Mouse (Mus musculus): ENCODE measurements around the gene Grm1.

Grm1 gene

DNA sequence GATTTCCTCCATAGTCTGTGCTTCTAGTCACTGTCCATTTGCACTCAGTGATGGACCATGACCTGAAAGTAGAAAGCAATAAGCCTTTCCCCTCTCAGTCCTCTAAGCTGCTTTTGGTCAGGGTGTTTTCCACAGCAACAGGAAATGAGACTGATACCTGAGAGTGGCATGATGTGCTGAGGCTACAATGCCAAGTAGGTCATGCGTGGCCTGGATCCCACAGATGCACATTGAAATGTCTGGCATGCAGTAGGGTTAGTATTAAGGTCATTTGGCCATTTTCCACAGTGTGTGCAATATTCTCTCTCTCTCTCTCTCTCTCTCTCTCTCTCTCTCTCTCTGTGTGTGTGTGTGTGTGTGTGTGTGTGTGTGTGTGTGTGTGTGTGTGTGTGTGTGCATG lies 254.8 kb downstream of the Grm1 start:
- no peak for DNase-seq

DNA sequence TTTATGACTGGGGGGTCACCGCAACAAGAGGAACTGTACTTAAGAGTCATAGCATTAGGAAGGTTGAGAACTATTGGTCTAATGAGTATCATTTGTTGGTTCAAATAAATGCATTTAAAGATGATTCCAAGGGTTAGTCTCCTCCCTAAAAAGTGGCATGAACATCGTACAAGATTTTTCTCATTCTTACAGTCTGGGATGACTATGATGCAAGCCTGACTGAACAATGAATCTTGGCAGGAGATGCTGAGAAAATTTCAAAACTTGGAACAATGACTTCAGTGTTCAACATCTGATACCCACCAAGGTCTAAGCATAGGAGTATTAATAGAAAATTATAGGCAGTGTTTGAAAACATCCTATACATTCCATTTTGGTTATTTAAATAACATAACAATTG lies 264.1 kb downstream of the Grm1 start:
- no peak for DNase-seq

DNA sequence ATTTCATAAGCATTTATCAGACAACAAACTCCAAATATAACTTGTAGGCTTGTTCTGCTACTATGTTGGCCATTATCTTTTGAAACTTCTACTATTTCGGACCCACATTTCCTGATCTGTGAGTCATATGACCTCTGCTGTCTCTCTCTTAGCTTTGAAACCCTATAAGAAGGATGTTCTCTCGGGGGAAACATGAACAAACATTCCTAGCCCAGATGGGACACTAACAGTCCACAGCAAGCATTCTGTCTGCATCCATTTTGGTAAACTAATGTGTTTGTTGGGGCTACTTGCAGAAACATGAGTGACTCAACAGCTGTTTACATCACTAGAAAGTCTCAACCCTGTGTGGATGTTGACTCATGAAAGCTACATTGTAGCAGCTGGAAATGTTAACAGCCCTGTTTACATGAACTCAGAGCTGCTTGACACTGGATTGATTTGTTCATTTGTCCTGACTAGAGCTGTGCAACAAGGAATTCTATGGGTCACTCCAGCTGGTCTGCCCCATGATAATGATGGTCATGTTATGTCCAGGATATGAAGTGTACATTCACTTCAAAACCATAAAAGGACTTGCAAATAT lies 267.4 kb downstream of the Grm1 start:
- no peak for DNase-seq

DNA sequence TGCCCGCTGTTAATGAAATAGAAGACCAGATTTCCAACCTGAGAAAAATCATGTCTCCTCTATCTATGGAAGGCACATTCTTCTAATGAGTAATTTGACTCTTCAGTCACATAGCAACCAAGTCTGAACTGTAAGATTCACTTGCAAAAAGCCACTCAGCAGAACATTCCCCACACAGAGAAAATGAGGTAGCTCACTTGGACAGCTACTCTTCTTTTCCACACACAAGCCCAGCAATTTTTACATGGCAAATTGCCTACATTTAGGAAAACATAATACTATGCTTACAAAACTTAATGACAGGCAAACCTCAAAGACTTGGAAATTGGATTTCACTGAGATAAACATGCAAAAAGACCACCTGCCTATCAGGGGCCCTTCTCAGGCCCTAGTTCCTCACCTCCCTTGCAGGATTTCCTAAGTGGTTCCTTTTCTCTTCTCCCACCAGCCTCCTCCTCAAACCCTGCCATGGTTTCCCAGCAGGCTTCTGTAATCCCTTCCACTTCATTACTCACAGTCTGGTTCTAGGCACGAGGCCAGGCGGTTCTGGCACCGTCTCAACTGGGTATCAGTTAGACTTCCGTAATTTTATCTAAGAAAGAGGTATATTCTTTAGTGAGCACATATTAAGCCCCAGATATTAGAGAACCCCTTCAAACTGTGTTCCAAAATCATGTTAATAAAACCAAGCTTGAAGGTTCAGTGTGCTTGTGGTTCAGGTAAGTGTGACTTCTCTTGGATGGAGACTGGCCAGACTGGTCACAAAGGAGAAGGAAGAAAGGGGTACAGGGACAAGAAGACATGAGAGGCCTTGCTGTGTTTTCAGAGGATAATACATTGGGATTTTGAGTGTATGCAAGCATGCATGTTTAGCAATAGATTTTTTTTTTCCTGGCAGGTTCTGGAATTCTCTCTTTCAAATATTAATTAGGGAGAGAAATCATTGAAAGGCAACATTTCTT lies 269.1 kb downstream of the Grm1 start:
- no peak for DNase-seq

DNA sequence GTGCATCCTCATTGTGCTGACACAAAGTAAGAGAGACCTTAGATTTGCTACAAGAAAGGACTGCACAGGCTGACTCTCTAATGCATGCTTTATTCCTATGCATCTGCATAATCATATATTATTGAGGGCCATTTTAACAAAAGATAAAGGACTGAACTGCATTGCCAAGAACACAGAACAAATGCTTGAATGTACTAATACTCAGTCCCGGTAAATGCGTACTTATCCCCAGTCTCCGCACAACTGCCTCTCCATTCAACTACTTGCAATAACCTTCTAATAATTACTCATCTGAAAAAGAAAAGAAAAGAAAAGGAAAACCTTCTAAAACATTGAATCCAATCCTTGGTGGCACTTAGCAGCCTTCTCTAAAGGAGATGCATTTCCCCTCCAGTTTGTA lies 272.4 kb downstream of the Grm1 start:
- DNase-seq: no peak

DNA sequence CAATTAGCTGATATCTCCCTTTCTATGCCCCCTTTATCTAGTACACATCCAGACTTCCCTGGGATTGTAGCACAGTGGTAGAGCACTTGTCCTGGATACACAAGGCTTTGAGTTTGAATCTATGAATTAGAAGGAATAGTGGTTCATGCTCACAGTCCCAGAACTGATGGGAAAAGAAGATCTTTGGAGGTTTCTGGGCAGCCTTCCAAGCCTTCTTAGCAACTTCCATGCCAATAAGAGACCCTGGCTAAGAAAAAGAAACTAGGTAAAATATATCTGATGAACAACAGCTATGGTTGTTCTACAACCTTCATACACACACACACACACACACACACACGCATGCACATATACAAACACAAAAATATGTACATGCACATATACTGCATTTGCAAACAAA lies 286.8 kb downstream of the Grm1 start:
- no peak for DNase-seq

DNA sequence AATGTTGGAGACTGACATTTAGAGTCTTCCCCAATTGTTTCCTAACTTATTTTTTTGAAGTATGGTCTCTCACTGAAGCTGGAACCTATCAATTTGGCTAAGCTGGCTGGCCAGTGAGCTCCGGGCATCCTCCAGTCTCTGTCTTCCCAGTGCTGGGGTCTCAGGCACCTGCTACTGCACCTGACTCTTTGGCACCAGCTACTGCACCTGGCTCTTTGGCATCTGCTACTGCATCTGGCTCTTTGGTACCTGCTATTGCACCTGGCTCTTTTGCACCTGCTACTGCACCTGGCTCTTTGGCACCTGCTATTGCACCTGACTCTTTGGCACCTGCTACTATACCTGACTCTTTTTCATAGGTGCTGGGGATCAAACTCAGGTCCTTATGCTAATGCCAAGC lies 291.7 kb downstream of the Grm1 start:
- DNase-seq: no peak

DNA sequence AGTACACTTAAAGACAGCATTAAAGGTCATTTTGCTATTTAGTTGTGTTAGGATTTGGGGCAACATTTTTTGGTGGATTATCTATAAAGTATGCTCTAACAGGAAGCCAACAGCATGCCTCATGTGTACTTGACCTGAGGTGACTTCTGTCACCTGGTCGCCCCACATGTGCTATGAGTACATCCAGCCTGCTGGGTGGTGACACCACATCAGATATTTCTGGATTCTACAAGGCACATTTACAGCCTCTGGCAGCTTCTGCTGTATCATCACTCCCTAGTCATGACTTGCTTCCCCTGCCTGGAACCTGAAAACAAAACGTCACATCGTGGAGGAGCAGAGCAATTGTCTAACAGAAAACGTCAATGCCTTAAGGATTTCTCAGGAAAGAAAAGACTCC lies 292.2 kb downstream of the Grm1 start:
- DNase-seq: no peak

DNA sequence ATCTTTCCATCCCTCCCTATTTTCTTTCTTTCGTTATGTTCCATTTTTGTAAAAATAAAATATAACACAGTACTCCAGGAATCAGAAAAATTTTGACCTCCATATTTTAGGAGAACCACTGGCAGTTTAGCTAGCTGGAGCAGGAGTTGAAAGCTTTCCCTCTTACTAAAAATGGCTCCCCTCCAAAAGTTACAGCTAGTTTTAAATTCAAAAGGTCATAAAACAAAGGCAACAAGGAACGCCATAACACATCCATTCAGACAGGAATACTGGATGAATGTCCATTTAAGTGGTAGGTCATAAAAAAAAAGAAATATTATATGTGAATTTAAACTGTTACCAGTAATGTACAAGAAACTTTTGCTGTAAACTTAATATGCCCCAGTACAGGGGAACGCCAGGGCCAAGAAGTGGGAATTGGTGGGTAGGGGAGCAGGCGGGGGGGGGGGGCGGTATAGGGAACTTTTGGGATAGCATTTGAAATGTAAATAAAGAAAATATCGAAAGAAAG lies 294.2 kb downstream of the Grm1 start:
- no peak for DNase-seq

DNA sequence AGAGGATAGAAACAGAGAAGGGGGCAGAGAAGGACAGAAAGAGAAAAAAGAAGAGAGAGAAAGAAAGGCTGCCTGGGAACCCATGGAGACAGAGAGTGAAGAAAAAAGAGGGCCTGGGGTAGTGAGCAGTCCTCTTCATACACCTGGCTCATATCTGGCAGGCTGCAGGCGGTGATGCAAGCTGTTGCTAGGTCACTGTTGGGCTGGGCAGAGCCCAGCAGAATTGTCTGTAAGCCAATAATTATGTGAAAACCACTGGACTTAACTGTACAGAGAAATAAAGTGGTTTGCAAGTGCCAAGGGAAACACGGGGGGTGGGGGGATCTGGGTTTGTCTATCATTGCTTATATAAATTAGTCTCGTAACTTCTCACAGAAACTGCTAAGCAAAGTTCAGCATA lies 297.0 kb downstream of the Grm1 start:
- no peak for DNase-seq

DNA sequence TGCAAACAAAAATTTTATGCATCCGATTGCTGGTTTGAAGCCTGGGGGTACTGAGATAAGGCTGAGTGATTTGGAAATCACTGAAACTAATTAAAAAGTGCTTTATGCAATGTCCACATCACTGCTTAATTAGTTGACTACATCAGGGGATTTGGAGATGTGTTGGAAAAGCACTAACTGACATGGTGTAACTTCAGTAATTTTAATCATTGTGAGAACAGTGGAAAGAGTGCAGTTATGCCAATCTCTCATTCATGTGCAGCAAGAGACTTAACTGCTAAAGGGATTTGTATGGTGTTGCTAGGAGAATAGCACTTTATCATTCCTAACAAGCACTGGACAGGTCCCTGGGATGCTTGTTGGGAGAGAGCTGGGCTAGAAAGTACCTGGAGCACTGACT lies 307.3 kb downstream of the Grm1 start:
- no peak for DNase-seq

DNA sequence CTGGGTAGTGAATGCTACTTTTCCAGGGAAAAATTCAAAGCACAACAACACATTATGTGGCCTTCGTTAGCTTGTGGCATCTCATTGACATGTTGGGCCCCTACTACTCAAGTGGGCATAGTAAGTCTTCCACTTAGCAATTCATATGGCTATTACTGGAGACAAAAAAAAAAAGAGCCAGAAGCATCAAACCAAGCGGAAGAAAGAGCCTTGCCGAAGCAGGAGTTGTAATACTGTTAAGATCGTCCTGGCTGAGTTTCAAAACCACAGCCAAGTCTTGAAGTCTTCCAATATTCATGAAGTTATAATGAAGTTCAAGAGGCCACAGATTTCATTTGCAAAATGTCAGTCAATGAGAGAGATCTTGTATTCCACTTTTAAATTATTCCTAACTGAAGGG lies 319.1 kb downstream of the Grm1 start:
- no peak for DNase-seq

DNA sequence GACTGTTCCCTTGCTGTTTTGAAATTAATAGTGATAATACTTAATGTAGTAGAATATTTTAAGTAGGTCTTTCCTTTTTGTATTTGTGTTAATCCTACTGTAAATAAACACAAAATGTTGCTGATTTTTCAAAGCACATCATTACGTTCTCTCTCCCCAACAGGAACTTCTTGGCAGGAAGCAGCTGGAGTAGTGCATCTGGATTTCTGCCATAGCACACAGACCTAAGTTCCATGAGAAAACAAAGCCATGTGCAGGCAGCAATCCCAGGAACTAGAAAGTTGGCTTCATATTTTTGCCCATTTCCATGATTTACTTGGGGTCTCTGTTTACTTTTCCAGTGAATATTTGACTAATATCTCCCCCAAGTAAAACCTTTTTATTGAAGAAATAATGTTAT lies 320.9 kb downstream of the Grm1 start:
- DNase-seq: no peak

DNA sequence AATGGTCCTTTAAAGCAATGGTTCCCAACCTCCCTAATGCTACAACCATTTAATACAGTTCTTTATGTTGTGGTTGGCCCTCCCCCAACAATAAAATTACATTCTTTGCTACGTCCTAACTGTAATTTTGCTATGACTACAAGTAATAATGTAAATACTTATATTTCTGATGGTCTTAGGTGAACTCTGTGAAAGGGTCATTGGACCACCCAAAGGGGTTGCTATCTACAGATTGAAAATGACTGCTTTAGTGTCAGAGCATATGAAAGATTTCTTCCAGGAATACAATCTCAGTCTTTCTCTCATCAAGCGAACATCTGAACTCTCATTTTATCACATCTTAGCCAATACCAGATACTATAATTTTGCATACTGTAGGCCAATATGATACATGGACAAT lies 321.4 kb downstream of the Grm1 start:
- no peak for DNase-seq

DNA sequence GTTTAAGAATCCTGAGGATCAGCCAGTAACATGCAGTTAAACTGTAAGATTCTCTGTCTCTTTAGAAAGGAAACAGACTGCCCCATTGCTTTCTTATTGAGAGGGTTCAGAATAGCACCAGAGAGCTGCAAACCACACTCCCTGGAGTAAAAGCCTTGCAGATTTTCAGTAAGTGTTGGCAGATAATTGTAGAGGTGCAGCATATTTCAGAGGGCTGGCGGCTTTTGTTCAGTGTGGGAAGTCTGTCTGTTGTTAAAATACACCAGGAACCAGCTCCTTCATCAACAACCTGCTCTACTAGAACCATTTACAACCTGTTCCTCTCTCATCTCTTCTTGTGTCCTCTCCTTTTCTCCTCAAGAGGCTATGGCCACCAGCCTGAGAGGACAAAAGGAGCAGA lies 331.1 kb downstream of the Grm1 start:
- DNase-seq: no peak

DNA sequence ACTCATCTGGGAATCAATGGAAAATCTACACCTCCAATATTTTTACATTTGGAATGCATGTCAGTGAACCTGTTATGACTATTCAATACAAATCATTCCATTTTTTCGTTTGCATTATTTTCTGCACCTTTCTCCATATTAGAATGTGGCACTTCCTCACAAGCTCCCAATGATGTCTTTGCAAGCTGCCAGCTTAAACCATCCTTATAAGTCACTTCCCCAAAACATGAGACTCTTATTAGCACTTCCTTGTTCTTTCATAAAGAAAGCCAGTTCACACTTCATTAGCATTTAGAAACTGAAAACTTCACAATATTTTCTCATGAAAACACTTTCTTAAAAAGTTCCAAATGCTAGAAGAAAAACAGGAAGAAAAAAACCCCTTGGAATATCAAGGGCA lies 338.1 kb downstream of the Grm1 start:
- DNase-seq: no peak

DNA sequence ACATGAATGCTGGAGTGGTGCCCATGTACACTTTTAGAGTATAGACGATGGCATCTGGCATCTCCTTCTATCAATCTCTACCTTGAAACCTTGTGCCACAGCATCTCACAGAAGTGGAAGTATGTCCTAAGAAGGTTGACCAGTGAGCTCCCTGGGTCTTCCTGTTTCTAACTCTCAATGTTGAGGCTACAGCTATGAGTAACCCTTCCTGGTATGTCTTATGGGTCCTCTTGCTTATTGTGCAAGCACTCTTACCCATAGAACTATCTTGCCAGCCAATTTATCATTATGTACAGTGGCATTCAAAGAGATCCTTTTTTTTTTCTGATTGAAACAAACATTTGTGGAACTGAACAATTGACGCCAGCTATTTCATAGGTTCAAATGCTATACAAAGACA lies 340.0 kb downstream of the Grm1 start:
- no peak for DNase-seq

DNA sequence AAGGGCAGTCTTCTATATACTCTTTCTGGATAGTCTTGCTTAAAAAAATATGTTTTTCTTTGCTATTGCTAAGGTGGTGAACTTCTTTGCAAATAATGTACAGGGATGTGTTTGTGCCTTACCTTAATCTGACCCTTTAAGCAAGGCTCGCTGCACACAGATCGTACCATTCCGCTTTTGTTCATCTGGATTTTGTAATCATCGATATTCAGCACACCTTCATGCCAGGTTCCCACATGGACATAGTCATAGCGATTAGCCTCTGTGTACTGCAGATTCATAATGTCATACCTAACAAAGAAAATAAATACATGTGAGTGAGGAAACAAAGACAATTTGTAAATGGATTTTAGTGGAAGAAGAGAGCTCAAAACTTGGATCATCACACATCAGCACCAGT lies 340.8 kb downstream of the Grm1 start:
- no peak for DNase-seq

DNA sequence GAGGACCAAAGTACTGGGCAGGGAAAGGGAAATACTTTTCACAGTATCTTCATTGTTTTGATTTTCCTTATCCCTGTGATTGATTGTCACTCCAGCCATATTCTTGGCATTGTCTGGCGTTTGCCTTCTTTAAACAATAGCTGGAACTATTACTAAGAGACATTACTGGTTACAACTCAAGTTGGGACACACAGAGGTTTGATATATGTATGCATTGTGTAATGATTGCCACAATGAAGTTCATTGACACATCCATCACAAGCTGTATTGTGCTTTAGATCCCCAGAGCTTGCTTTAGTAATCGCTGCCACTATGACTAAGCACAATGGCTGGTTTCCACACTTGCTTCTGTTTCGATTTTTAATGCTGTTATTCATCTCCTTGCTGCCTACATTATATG lies 341.4 kb downstream of the Grm1 start:
- no peak for DNase-seq

DNA sequence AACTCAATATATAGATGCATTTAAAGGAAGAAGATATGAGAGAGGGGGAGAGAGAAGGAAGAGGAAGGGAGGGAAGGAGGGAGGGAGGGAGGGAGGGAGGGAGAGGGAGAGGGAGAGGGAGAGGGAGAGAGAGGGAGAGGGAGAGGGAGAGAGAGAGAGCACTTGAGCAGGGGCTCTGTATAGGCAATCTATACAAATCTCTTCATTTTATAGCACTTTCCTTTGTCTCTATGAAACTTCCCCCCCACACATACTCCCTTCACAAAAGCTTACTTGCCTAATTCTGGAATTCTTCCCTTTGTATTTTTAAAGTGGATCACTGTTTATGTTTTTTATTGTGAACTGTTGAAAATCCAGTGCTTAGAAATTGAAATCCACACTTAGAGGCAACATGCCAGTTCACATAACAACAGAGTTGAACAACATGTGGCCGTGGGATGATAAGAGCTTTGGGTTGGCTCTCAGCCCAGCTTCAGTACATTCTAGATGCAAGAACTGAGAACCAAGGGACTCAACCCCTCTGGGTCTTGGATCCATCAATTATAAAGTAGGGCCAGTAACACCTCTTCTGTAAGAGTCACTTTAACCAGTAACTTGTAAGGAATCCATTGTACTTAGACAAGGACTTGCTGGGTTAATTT lies 345.0 kb downstream of the Grm1 start:
- DNase-seq: no peak

DNA sequence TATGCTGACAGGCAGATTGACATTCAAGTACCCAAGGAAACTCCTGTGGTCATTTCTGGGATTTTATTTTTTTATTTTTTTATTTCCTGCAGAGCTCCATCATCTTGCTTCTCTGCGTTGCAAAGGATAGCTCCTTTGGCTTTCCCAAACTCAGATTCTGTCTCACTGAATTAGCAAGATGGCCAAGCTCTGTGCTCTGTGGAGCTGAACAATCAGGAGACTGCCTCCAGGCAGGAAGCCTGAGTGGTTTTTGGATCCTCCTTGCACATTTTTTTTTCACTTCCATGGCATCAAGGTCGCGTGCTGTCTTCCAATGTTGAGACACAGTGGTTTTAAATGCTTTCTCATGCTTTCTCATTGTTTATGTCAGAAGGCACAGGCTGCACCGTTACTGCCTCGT lies 347.6 kb downstream of the Grm1 start:
- DNase-seq: no peak

DNA sequence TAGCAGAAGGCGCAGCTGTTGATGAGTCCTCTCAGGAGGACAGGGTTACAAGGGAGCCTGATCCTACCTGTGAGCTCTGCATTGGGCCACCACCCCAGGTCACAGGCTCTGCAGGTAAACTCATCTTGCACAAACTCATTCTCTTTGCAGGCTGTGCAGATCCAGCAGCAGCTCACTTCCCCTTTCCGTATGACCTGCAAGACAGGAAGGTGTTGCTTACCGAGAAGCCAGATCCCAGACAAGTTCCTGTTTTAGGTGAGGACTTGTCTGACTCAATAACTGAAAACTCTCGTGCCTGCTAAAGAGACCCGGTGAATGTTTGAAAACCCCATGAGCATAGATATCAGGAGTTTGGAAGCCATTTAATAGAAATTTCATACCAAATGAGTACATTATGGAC lies 349.1 kb downstream of the Grm1 start:
- DNase-seq: no peak

DNA sequence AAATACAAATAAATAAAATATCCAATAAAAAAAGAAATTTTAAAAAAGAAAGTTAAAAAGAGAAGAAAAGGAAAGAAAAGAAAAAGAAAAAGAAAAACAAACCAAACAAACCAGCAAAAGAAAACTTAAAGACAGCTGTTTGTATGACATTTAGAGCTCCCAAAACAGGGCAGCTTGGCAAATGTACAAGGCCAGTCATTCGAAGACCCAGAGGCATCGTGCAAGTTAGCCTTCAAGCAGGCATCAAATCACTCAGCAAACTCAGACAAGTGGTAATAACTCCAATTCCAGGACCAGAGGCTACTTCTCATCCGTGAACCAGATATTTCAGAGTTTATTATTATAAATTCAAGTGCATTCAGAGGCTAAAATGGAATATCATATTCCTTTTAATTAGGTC lies 355.7 kb downstream of the Grm1 start:
- no peak for DNase-seq

DNA sequence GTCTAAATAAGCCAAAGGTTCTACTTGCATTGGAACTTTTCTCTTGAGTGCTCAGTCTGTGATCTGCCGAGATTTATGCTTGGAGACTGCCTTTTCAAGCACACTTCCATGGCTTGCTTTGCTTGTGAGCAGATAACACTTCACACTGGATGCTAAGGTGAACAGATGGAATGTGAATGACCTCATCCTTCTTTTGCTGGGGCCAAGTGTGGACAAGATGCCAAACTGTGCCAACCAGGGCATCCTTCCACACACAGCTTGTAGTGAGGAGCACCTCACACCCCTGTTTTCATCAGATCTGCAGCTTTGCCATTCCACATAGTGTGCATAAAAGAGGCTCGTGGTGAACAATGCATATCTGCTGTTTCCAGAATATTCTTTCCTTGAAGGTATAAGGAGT lies 371.3 kb downstream of the Grm1 start:
- DNase-seq: no peak
